Mouse (Mus musculus): Measurements from ENCODE around the gene Ddx4. TPM values are rescaled to one million over a fixed set of nuclear protein-coding genes. Genes with fewer than 3 reads are reported as not detected.

Ddx4 gene
- polyA plus RNA-seq, 1 experiment: not detected

DNA sequence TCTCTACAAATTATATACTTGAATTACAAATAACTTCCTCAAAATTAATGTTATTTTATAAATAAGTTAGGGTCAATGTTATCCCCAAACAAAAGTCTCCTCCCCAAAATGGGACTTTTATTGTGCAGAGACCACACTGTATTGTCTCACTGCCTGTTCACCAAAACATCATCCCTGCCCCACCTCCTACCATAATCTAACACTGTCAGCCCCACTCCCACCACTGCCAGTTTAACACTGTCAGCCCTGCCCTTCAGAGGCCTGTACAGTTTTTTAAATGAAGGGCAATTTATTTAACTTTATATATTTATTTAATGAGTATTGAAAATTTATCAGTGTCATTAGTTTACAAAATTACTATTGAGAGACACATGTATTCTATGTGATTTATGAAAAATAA, 26.7 kb downstream of the Ddx4 start:
- Histone ChIP-seq H3K79me2 (ENCODE audit: control insufficient read depth, insufficient read depth) (no peaks in the 10 kb centered on the region), H3K27me3 (ENCODE audit: control insufficient read depth, insufficient read depth, insufficient read length) (peaks cover 13% of the 10 kb centered on the region)

DNA sequence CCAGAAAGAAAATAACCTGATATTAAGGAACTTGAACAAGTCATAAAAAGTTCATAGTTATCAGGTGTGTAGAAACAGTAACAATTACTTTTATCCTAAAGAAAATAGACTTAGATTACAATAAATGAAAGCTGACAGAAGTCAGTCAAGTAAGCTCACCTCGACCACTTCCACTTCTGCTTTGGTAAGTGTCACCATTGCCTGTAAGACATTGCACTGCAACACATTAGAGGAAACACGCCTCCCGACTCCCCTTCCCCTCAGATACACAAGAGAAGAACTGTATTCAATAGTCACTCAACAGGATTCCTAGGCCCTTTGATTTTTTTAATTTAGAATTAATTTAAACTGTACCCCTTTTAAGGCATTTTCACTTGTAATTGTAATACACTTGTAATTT, 27.7 kb downstream of the Ddx4 start:
- Histone ChIP-seq H3K4me2 (ENCODE audit: low read depth) (no peak overlapping the region), H3K36me3 (ENCODE audit: control insufficient read depth, insufficient read depth) (no peaks in the 10 kb centered on the region), H3K4me3 (no peak overlapping the region), H3K79me2 (ENCODE audit: control insufficient read depth, insufficient read depth) (no peaks in the 10 kb centered on the region), H3ac (ENCODE audit: control insufficient read depth, insufficient read length) (no peak overlapping the region), H3K27me3 (ENCODE audit: control insufficient read depth, insufficient read depth, insufficient read length) (peaks cover 13% of the 10 kb centered on the region)
- no peak for TF ChIP-seq REST (IDR thresholded peaks at IDR 0.05; ENCODE audit: insufficient read depth, insufficient read length)
- no peak for TF ChIP-seq CEBPB (IDR thresholded peaks at IDR 0.05; ENCODE audit: insufficient read depth, poor library complexity, severe bottlenecking)
- TF ChIP-seq POLR2A (IDR thresholded peaks at IDR 0.05; ENCODE audit: insufficient read length, low read depth): no peak
- no peak for TF ChIP-seq TCF12 (IDR thresholded peaks at IDR 0.05; ENCODE audit: insufficient read depth, poor library complexity, severe bottlenecking)
- TF ChIP-seq MYOD1 (IDR thresholded peaks at IDR 0.05; ENCODE audit: control insufficient read depth in 1 of 3, insufficient read length in 2 of 3, low read depth in 2 of 3): no peak
- TF ChIP-seq MYOG (IDR thresholded peaks at IDR 0.05; ENCODE audit: control insufficient read depth in 1 of 3, insufficient read depth in 1 of 3, insufficient read length in 2 of 3, low read depth in 2 of 3): no peak
- no peak for TF ChIP-seq MAX (IDR thresholded peaks at IDR 0.05; ENCODE audit: low read depth)
- TF ChIP-seq USF1 (IDR thresholded peaks at IDR 0.05; ENCODE audit: low read depth): no peak
- no peak for TF ChIP-seq POLR2AphosphoS2 (IDR thresholded peaks at IDR 0.05; ENCODE audit: insufficient read length, low read depth)
- TF ChIP-seq TCF3 (IDR thresholded peaks at IDR 0.05; ENCODE audit: insufficient read length, low read depth): no peak
- no peak for TF ChIP-seq E2F4 (IDR thresholded peaks at IDR 0.05; ENCODE audit: insufficient read depth)

More for the DNA sequence above, 26.7 kb downstream of the Ddx4 start:
- Histone ChIP-seq H3ac (ENCODE audit: control insufficient read depth, insufficient read length) (no peak overlapping the region), H3K36me3 (ENCODE audit: control insufficient read depth, insufficient read depth) (no peaks in the 10 kb centered on the region), H3K4me3 (no peak overlapping the region), H3K4me2 (ENCODE audit: low read depth) (no peak overlapping the region)
- no peak for TF ChIP-seq POLR2A (IDR thresholded peaks at IDR 0.05; ENCODE audit: insufficient read length, low read depth)
- TF ChIP-seq MYOG (IDR thresholded peaks at IDR 0.05; ENCODE audit: control insufficient read depth in 1 of 3, insufficient read depth in 1 of 3, insufficient read length in 2 of 3, low read depth in 2 of 3): no peak
- TF ChIP-seq CEBPB (IDR thresholded peaks at IDR 0.05; ENCODE audit: insufficient read depth, poor library complexity, severe bottlenecking): no peak
- TF ChIP-seq POLR2AphosphoS2 (IDR thresholded peaks at IDR 0.05; ENCODE audit: insufficient read length, low read depth): no peak
- no peak for TF ChIP-seq MYOD1 (IDR thresholded peaks at IDR 0.05; ENCODE audit: control insufficient read depth in 1 of 3, insufficient read length in 2 of 3, low read depth in 2 of 3)
- TF ChIP-seq REST (IDR thresholded peaks at IDR 0.05; ENCODE audit: insufficient read depth, insufficient read length): no peak
- no peak for TF ChIP-seq USF1 (IDR thresholded peaks at IDR 0.05; ENCODE audit: low read depth)
- no peak for TF ChIP-seq TCF12 (IDR thresholded peaks at IDR 0.05; ENCODE audit: insufficient read depth, poor library complexity, severe bottlenecking)
- no peak for TF ChIP-seq SRF (IDR thresholded peaks at IDR 0.05; ENCODE audit: control insufficient read depth, insufficient read length, low read depth)
- no peak for TF ChIP-seq MAX (IDR thresholded peaks at IDR 0.05; ENCODE audit: low read depth)
- no peak for TF ChIP-seq E2F4 (IDR thresholded peaks at IDR 0.05; ENCODE audit: insufficient read depth)
- no peak for TF ChIP-seq TCF3 (IDR thresholded peaks at IDR 0.05; ENCODE audit: insufficient read length, low read depth)

GRCm38 (mm10) chr13:112623656-112624055, 28.6 kb downstream of the Ddx4 start:
- no peak for TF ChIP-seq POLR2AphosphoS2 (IDR thresholded peaks at IDR 0.05; ENCODE audit: insufficient read length, low read depth)
- no peak for TF ChIP-seq TCF3 (IDR thresholded peaks at IDR 0.05; ENCODE audit: insufficient read length, low read depth)
- no peak for TF ChIP-seq MAX (IDR thresholded peaks at IDR 0.05; ENCODE audit: low read depth)
- no peak for TF ChIP-seq USF1 (IDR thresholded peaks at IDR 0.05; ENCODE audit: low read depth)

GRCm38 (mm10) chr13:112621592-112621991, 30.7 kb downstream of the Ddx4 start:
- H3K27me3 ChIP-seq (ENCODE audit: control insufficient read depth, insufficient read depth, insufficient read length): peaks cover 27% of the 10 kb centered on the region
- H3K36me3 ChIP-seq (ENCODE audit: control insufficient read depth, insufficient read depth): no peaks in the 10 kb centered on the region
- H3ac ChIP-seq (ENCODE audit: control insufficient read depth, insufficient read length): no peak overlapping the region
- H3K4me2 ChIP-seq (ENCODE audit: low read depth): no peak overlapping the region
- no peak for TF ChIP-seq POLR2AphosphoS2 (IDR thresholded peaks at IDR 0.05; ENCODE audit: insufficient read length, low read depth)
- no peak for TF ChIP-seq MYOD1 (IDR thresholded peaks at IDR 0.05; ENCODE audit: control insufficient read depth in 1 of 3, insufficient read length in 2 of 3, low read depth in 2 of 3)
- no peak for TF ChIP-seq CEBPB (IDR thresholded peaks at IDR 0.05; ENCODE audit: insufficient read depth, poor library complexity, severe bottlenecking)
- TF ChIP-seq TCF3 (IDR thresholded peaks at IDR 0.05; ENCODE audit: insufficient read length, low read depth): no peak
- no peak for TF ChIP-seq E2F4 (IDR thresholded peaks at IDR 0.05; ENCODE audit: insufficient read depth)
- no peak for TF ChIP-seq MYOG (IDR thresholded peaks at IDR 0.05; ENCODE audit: control insufficient read depth in 1 of 3, insufficient read depth in 1 of 3, insufficient read length in 2 of 3, low read depth in 2 of 3)
- TF ChIP-seq TCF12 (IDR thresholded peaks at IDR 0.05; ENCODE audit: insufficient read depth, poor library complexity, severe bottlenecking): no peak
- no peak for TF ChIP-seq SRF (IDR thresholded peaks at IDR 0.05; ENCODE audit: control insufficient read depth, insufficient read length, low read depth)
- no peak for TF ChIP-seq USF1 (IDR thresholded peaks at IDR 0.05; ENCODE audit: low read depth)
- no peak for TF ChIP-seq POLR2A (IDR thresholded peaks at IDR 0.05; ENCODE audit: insufficient read length, low read depth)
- TF ChIP-seq MAX (IDR thresholded peaks at IDR 0.05; ENCODE audit: low read depth): no peak
- TF ChIP-seq REST (IDR thresholded peaks at IDR 0.05; ENCODE audit: insufficient read depth, insufficient read length): no peak
- H3K79me2 ChIP-seq (ENCODE audit: control insufficient read depth, insufficient read depth): no peaks in the 10 kb centered on the region
- H3K4me3 ChIP-seq: no peak overlapping the region

More at GRCm38 (mm10) chr13:112623656-112624055, 28.6 kb downstream of the Ddx4 start:
- Histone ChIP-seq H3K4me3 (no peak overlapping the region), H3K27me3 (ENCODE audit: control insufficient read depth, insufficient read depth, insufficient read length) (peaks cover 20% of the 10 kb centered on the region), H3K79me2 (ENCODE audit: control insufficient read depth, insufficient read depth) (no peaks in the 10 kb centered on the region), H3K4me2 (ENCODE audit: low read depth) (no peak overlapping the region), H3ac (ENCODE audit: control insufficient read depth, insufficient read length) (no peak overlapping the region), H3K36me3 (ENCODE audit: control insufficient read depth, insufficient read depth) (no peaks in the 10 kb centered on the region)

- no peak overlapping the region for H3K4me3 ChIP-seq
- peaks cover 21% of the 10 kb centered on the region for H3K27me3 ChIP-seq (ENCODE audit: control insufficient read depth, insufficient read depth, insufficient read length)
- no peak for TF ChIP-seq POLR2A (IDR thresholded peaks at IDR 0.05; ENCODE audit: insufficient read length, low read depth)
- no peak for TF ChIP-seq E2F4 (IDR thresholded peaks at IDR 0.05; ENCODE audit: insufficient read depth)
- no peak for TF ChIP-seq POLR2AphosphoS2 (IDR thresholded peaks at IDR 0.05; ENCODE audit: insufficient read length, low read depth)
- TF ChIP-seq CEBPB (IDR thresholded peaks at IDR 0.05; ENCODE audit: insufficient read depth, poor library complexity, severe bottlenecking): no peak
- no peak for TF ChIP-seq TCF3 (IDR thresholded peaks at IDR 0.05; ENCODE audit: insufficient read length, low read depth)
- no peak for TF ChIP-seq MYOD1 (IDR thresholded peaks at IDR 0.05; ENCODE audit: control insufficient read depth in 1 of 3, insufficient read length in 2 of 3, low read depth in 2 of 3)
- TF ChIP-seq TCF12 (IDR thresholded peaks at IDR 0.05; ENCODE audit: insufficient read depth, poor library complexity, severe bottlenecking): no peak
- no peak for TF ChIP-seq USF1 (IDR thresholded peaks at IDR 0.05; ENCODE audit: low read depth)
- TF ChIP-seq MAX (IDR thresholded peaks at IDR 0.05; ENCODE audit: low read depth): no peak
- no peak for TF ChIP-seq REST (IDR thresholded peaks at IDR 0.05; ENCODE audit: insufficient read depth, insufficient read length)
- no peak for TF ChIP-seq SRF (IDR thresholded peaks at IDR 0.05; ENCODE audit: control insufficient read depth, insufficient read length, low read depth)
- no peak for TF ChIP-seq MYOG (IDR thresholded peaks at IDR 0.05; ENCODE audit: control insufficient read depth in 1 of 3, insufficient read depth in 1 of 3, insufficient read length in 2 of 3, low read depth in 2 of 3)
These were observed 43.7 kb downstream of the Ddx4 start for GRCm38 (mm10) chr13:112608606-112609005.

More at GRCm38 (mm10) chr13:112608606-112609005, 43.7 kb downstream of the Ddx4 start:
- no peak overlapping the region for H3K4me2 ChIP-seq (ENCODE audit: low read depth)
- H3K79me2 ChIP-seq (ENCODE audit: control insufficient read depth, insufficient read depth): no peaks in the 10 kb centered on the region
- no peak overlapping the region for H3ac ChIP-seq (ENCODE audit: control insufficient read depth, insufficient read length)
- H3K36me3 ChIP-seq (ENCODE audit: control insufficient read depth, insufficient read depth): no peaks in the 10 kb centered on the region

Measured in myocyte (in vitro differentiated cells).